Mouse (Mus musculus): ENCODE data around the gene Ces2h. TPM values are rescaled to one million over a fixed set of nuclear protein-coding genes. Genes with fewer than 3 reads are reported as not detected.

Ces2h gene
- polyA plus RNA-seq (2014; fragmentation: Nextera tagmentation; extraction: Ambion mirVana): not detected in 2 replicates

- no peak within 1 kb of the TSS for H3K4me2 ChIP-seq (ENCODE audit: low read length)
- no peaks in the 10 kb centered on the region for H3K27me3 ChIP-seq (ENCODE audit: control insufficient read depth, insufficient read depth, low read length)
- H3K4me1 ChIP-seq (ENCODE audit: control insufficient read depth, insufficient read depth, low read length): no peaks in the 10 kb centered on the region
- no peak for DNase-seq
- no peaks in the 10 kb centered on the region for H3K36me3 ChIP-seq (ENCODE audit: control insufficient read depth, insufficient read depth, low read length)
- H3K9ac ChIP-seq (replicated peaks; ENCODE audit: low read length): no peak within 1 kb of the TSS
- no peaks in the 10 kb centered on the region for H3K9me3 ChIP-seq (ENCODE audit: control insufficient read depth, low read length)
- H3K4me3 ChIP-seq (replicated peaks; ENCODE audit: low read depth, low read length): no peak within 1 kb of the TSS
- no peak for ATAC-seq (ENCODE audit: low FRiP score, low TSS enrichment)
- H3K27ac ChIP-seq (replicated peaks; ENCODE audit: low read depth, low read length): no peak within 1 kb of the TSS
- 84% methylated on average over 7 of the region's 7 CpGs for WGBS
Observed at GRCm38 (mm10) chr8:105000586-105000985, at the start of gene Ces2h. Gene Ces2h (plus strand): TSS chr8:105000853.

GRCm38 (mm10) chr8:104961537-104961961 is 39.1 kb upstream of the Ces2h start, which contains the start of gene Ces2g:
Gene Ces2g (plus strand): TSS chr8:104961718.
- ATAC-seq (ENCODE audit: low FRiP score, low TSS enrichment): no peak
- no peak within 1 kb of the TSS for H3K9ac ChIP-seq (replicated peaks; ENCODE audit: low read length)
- H3K9me3 ChIP-seq (ENCODE audit: control insufficient read depth, low read length): no peaks in the 10 kb centered on the region
- no peak within 1 kb of the TSS for H3K4me2 ChIP-seq (ENCODE audit: low read length)
- WGBS: 78% methylated on average over 5 of the region's 5 CpGs
- no peak within 1 kb of the TSS for H3K27ac ChIP-seq (replicated peaks; ENCODE audit: low read depth, low read length)
- no peak within 1 kb of the TSS for H3K4me3 ChIP-seq (replicated peaks; ENCODE audit: low read depth, low read length)
- no peaks in the 10 kb centered on the region for H3K27me3 ChIP-seq (ENCODE audit: control insufficient read depth, insufficient read depth, low read length)
- no peaks in the 10 kb centered on the region for H3K4me1 ChIP-seq (ENCODE audit: control insufficient read depth, insufficient read depth, low read length)
- DNase-seq: no peak
- H3K36me3 ChIP-seq (ENCODE audit: control insufficient read depth, insufficient read depth, low read length): no peaks in the 10 kb centered on the region

DNA sequence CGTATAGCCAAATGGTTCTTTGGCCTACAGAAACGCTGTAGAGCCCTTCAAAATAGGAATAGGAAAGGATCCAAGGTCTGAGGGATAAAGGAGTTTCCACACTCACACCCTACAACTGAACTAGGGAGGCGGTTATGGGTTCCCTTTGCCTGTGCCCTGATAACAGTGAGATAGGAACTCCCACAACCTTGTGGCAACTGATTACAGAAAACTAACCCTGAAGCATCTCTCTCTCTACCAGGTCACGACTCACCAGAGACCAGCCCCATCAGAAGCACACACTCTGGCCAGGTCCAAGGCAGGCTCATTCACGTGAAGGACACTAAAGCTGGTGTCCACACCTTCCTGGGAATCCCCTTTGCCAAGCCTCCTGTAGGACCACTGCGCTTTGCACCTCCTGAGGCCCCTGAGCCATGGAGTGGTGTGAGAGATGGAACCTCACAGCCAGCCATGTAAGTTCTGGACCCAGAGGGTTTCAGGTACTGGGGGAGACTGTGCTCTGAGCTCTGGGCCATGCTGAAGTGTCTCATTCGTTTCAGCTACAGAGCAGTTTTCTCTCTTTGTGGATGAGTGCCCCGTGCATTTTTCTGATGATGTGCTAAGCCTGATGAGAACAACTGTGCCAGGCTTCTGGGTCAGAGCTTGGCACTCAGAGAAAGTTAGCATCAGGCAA is 38.3 kb upstream of the Ces2h start:
- Histone ChIP-seq H3K36me3 (ENCODE audit: control insufficient read depth, insufficient read depth, low read length) (no peaks in the 10 kb centered on the region), H3K27ac (replicated peaks; ENCODE audit: low read depth, low read length) (no peak overlapping the region), H3K4me2 (ENCODE audit: low read length) (no peak overlapping the region), H3K4me3 (replicated peaks; ENCODE audit: low read depth, low read length) (no peak overlapping the region), H3K27me3 (ENCODE audit: control insufficient read depth, insufficient read depth, low read length) (no peaks in the 10 kb centered on the region), H3K4me1 (ENCODE audit: control insufficient read depth, insufficient read depth, low read length) (no peaks in the 10 kb centered on the region), H3K9me3 (ENCODE audit: control insufficient read depth, low read length) (no peaks in the 10 kb centered on the region), H3K9ac (replicated peaks; ENCODE audit: low read length) (no peak overlapping the region)
- no peak for ATAC-seq (ENCODE audit: low FRiP score, low TSS enrichment)
- DNase-seq: no peak
- 80% methylated on average over 8 of the region's 8 CpGs for WGBS

DNA sequence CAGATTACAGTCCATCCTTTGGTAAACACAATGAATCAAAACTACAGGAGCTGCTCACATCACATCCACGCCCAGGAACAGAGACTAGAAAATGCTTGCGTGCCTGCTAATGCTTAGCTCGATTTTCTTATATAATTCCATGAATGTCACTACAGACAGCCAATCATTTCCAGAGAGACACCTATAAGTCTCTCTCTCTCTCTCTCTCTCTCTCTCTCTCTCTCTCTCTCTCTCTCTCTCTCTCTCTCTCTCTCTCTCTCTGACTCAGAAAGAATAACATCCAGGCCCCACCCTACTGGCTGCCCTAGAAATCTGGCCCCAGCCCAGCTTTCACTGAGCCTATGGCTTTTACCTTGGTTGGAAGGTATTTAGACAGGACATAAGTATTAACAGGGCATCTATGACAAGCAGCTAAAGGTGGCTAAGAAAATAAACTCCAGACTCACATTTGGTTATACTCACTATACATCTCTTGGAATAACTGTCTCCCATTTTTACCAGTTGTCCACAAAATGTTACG is 37.2 kb upstream of the Ces2h start:
- 86% methylated on average over 4 of the region's 4 CpGs for WGBS
- Histone ChIP-seq H3K4me1 (ENCODE audit: control insufficient read depth, insufficient read depth, low read length) (no peaks in the 10 kb centered on the region), H3K4me3 (replicated peaks; ENCODE audit: low read depth, low read length) (no peak overlapping the region), H3K27me3 (ENCODE audit: control insufficient read depth, insufficient read depth, low read length) (no peaks in the 10 kb centered on the region), H3K27ac (replicated peaks; ENCODE audit: low read depth, low read length) (no peak overlapping the region), H3K4me2 (ENCODE audit: low read length) (no peak overlapping the region), H3K36me3 (ENCODE audit: control insufficient read depth, insufficient read depth, low read length) (no peaks in the 10 kb centered on the region), H3K9me3 (ENCODE audit: control insufficient read depth, low read length) (no peaks in the 10 kb centered on the region), H3K9ac (replicated peaks; ENCODE audit: low read length) (no peak overlapping the region)
- DNase-seq (no peak), ATAC-seq (ENCODE audit: low FRiP score, low TSS enrichment) (no peak)

DNA sequence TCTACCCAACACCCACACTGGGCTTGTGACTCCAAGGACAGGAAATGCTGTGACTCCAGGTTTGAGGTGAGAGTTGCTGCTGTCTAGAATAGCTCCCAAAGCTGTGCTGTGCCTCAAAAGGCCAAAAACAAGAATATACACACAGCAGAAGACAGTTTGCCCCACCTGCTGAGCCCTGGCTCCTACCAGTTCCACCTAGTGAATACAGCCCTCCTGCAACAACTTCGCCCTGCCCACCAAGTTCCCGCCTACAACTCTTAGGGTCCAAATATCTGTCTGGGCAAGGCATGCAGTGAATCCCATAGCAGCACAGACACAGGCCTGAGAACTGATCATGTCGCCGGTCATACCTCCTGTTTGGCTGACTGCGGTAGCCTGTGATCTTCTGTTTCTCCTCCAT is 16.5 kb upstream of the Ces2h start:
- H3K9me3 ChIP-seq (ENCODE audit: control insufficient read depth, low read length): no peaks in the 10 kb centered on the region
- no peak for ATAC-seq (ENCODE audit: low FRiP score, low TSS enrichment)
- WGBS: 91% methylated on average over 5 of the region's 5 CpGs
- DNase-seq: no peak
- H3K9ac ChIP-seq (replicated peaks; ENCODE audit: low read length): no peak overlapping the region
- no peak overlapping the region for H3K27ac ChIP-seq (replicated peaks; ENCODE audit: low read depth, low read length)
- H3K27me3 ChIP-seq (ENCODE audit: control insufficient read depth, insufficient read depth, low read length): no peaks in the 10 kb centered on the region
- H3K4me3 ChIP-seq (replicated peaks; ENCODE audit: low read depth, low read length): no peak overlapping the region
- H3K4me2 ChIP-seq (ENCODE audit: low read length): no peak overlapping the region
- H3K4me1 ChIP-seq (ENCODE audit: control insufficient read depth, insufficient read depth, low read length): no peaks in the 10 kb centered on the region
- no peaks in the 10 kb centered on the region for H3K36me3 ChIP-seq (ENCODE audit: control insufficient read depth, insufficient read depth, low read length)

DNA sequence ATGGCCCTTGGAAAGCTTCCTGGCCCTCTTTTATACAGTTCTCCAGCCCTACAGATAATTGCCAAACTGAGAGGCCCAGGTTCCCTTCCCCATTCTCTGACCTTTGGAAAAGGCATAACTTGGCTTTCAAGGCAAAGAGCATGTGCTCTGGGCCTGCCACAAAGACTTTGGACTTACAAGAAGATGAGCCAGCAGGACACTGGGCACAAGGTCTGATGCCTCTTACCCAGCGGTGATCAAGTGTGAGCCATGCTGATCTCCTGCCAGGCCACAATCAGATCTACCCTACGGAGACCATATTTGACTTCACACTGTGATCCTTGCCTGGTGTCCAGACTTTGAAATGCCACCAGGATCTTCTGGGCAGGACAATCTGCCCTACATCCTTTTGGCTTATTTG is 15.7 kb upstream of the Ces2h start:
- ATAC-seq (ENCODE audit: low FRiP score, low TSS enrichment) (no peak), DNase-seq (no peak)
- Histone ChIP-seq H3K4me2 (ENCODE audit: low read length) (no peak overlapping the region), H3K4me3 (replicated peaks; ENCODE audit: low read depth, low read length) (no peak overlapping the region), H3K36me3 (ENCODE audit: control insufficient read depth, insufficient read depth, low read length) (no peaks in the 10 kb centered on the region), H3K9me3 (ENCODE audit: control insufficient read depth, low read length) (no peaks in the 10 kb centered on the region), H3K9ac (replicated peaks; ENCODE audit: low read length) (no peak overlapping the region), H3K27ac (replicated peaks; ENCODE audit: low read depth, low read length) (no peak overlapping the region), H3K4me1 (ENCODE audit: control insufficient read depth, insufficient read depth, low read length) (no peaks in the 10 kb centered on the region), H3K27me3 (ENCODE audit: control insufficient read depth, insufficient read depth, low read length) (no peaks in the 10 kb centered on the region)
- WGBS: 88% methylated on average over 2 of the region's 2 CpGs

DNA sequence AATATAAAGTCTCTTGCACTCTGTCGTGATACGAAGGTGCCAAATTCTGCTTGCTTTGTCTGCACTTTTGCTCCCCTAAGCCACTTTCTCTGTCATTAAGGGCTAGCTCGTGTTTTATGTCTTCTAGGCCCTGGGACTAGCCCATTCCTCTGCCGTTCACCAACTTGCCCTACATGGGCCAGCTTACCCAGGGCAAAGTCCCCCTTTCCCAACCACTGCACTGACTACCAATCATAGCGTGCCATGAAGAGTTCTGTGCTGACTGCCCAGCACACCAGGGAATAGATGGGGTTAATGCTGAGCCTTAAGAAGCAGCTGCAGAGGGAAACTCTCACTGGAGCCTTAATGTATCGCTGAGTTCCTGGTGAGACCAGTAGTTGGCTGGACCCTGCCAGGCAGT is 2.5 kb upstream of the Ces2h start:
- H3K27ac ChIP-seq (replicated peaks; ENCODE audit: low read depth, low read length): no peak overlapping the region
- 85% methylated on average over 6 of the region's 6 CpGs for WGBS
- H3K9me3 ChIP-seq (ENCODE audit: control insufficient read depth, low read length): no peaks in the 10 kb centered on the region
- ATAC-seq (ENCODE audit: low FRiP score, low TSS enrichment): no peak
- H3K27me3 ChIP-seq (ENCODE audit: control insufficient read depth, insufficient read depth, low read length): no peaks in the 10 kb centered on the region
- no peak overlapping the region for H3K9ac ChIP-seq (replicated peaks; ENCODE audit: low read length)
- no peak for DNase-seq
- H3K4me1 ChIP-seq (ENCODE audit: control insufficient read depth, insufficient read depth, low read length): no peaks in the 10 kb centered on the region
- H3K4me2 ChIP-seq (ENCODE audit: low read length): no peak overlapping the region
- no peak overlapping the region for H3K4me3 ChIP-seq (replicated peaks; ENCODE audit: low read depth, low read length)
- H3K36me3 ChIP-seq (ENCODE audit: control insufficient read depth, insufficient read depth, low read length): no peaks in the 10 kb centered on the region

DNA sequence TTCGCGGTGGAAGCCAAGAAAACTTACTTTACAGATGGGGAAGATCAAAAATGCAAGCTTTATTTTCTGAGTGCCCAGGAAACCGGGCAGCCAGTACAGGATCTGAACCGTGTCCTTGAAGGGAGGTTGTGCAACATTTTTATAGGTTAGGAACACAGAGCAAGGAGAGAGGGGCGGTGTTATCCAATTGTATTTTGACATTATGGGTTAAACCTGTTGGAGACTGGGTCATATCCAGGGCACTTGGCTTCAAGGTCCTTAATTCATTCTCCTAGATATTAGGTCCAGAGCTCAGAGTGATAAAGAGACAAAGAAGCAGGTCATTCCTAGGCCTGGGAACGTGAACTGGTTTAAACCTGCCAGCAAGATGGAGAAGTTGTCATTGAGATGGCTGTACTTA is 1.5 kb upstream of the Ces2h start:
- Histone ChIP-seq H3K9me3 (ENCODE audit: control insufficient read depth, low read length) (no peaks in the 10 kb centered on the region), H3K27ac (replicated peaks; ENCODE audit: low read depth, low read length) (no peak overlapping the region), H3K9ac (replicated peaks; ENCODE audit: low read length) (no peak overlapping the region), H3K36me3 (ENCODE audit: control insufficient read depth, insufficient read depth, low read length) (no peaks in the 10 kb centered on the region), H3K4me2 (ENCODE audit: low read length) (no peak overlapping the region), H3K27me3 (ENCODE audit: control insufficient read depth, insufficient read depth, low read length) (no peaks in the 10 kb centered on the region), H3K4me3 (replicated peaks; ENCODE audit: low read depth, low read length) (no peak overlapping the region), H3K4me1 (ENCODE audit: control insufficient read depth, insufficient read depth, low read length) (no peaks in the 10 kb centered on the region)
- 87% methylated on average over 6 of the region's 6 CpGs for WGBS
- no peak for DNase-seq
- ATAC-seq (ENCODE audit: low FRiP score, low TSS enrichment): no peak

- H3K36me3 ChIP-seq (ENCODE audit: control insufficient read depth, insufficient read depth, low read length): no peaks in the 10 kb centered on the region
- no peak for ATAC-seq (ENCODE audit: low FRiP score, low TSS enrichment)
- DNase-seq: no peak
- H3K9me3 ChIP-seq (ENCODE audit: control insufficient read depth, low read length): no peaks in the 10 kb centered on the region
- H3K4me3 ChIP-seq (replicated peaks; ENCODE audit: low read depth, low read length): no peak overlapping the region
- H3K27me3 ChIP-seq (ENCODE audit: control insufficient read depth, insufficient read depth, low read length): no peaks in the 10 kb centered on the region
- no peak overlapping the region for H3K27ac ChIP-seq (replicated peaks; ENCODE audit: low read depth, low read length)
- no peak overlapping the region for H3K9ac ChIP-seq (replicated peaks; ENCODE audit: low read length)
- WGBS: 92% methylated on average over 2 of the region's 2 CpGs
- H3K4me1 ChIP-seq (ENCODE audit: control insufficient read depth, insufficient read depth, low read length): no peaks in the 10 kb centered on the region
- no peak overlapping the region for H3K4me2 ChIP-seq (ENCODE audit: low read length)
Observed at GRCm38 (mm10) chr8:105010000-105010399, 9.3 kb downstream of the Ces2h start.

All from midbrain, embryonic 14.5 days (tissue).